Mouse (Mus musculus) gastrocnemius, adult 18-20 months (tissue): ENCODE measurements around the gene Vps16. TPM values are rescaled to one million over a fixed set of nuclear protein-coding genes. Genes with fewer than 3 reads are reported as not detected.

Experiments
- DNase-seq: peaks from one replicate; pipeline ENCODE4 v3.0.0; 2021; ENCODE audit warnings: low spot score
- total RNA-seq, 2 experiments: library from RNA; stranded (reverse); gene quantifications; 2 replicates each; pipeline ENCODE4 v1.2.3; 2021

Gene Vps16
- total RNA-seq, 2 experiments from 2014 or later, result 17.6 to 19.2 TPM

DNA sequence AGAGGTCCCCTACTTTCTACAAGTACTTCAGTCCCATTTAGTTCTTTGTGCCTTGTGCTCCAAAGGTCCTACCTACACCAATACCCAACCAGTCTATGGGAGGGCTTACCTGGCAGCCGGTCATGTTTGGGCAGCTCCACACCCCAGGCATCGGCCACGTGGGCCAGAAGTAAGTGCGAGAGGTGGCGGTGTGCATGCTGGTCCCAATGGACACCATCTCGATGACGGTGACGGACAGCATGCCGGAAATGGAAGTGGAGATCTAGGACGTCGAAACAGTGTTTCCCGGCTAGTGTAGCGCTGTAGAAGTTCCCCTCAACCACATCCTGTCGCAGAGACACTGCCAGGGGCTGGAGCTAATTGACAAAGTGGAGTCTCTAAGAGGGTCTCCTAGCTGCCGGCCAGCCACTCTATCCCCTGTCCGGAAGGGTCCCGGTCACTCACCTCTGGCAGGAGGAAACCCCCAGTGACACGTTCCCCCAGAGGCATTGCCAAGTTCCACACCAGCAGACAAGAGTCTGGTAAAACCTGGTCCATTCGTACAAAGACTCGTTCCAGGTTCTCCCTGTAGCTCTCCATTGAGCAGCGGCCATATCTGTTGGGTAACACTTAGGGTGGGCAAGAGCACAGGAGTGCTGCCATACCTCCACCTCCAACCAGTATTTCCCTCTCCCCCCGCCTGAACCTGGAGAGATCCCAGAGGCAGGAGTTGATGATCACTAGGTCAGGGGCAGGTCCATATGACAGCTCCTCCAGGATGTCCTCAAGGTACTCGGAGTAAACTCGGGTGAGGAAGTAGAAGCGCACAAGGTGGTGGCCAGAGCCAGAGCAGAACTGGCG, 2.1 kb upstream of the Vps16 start:
- DNase-seq, result no peak

DNA sequence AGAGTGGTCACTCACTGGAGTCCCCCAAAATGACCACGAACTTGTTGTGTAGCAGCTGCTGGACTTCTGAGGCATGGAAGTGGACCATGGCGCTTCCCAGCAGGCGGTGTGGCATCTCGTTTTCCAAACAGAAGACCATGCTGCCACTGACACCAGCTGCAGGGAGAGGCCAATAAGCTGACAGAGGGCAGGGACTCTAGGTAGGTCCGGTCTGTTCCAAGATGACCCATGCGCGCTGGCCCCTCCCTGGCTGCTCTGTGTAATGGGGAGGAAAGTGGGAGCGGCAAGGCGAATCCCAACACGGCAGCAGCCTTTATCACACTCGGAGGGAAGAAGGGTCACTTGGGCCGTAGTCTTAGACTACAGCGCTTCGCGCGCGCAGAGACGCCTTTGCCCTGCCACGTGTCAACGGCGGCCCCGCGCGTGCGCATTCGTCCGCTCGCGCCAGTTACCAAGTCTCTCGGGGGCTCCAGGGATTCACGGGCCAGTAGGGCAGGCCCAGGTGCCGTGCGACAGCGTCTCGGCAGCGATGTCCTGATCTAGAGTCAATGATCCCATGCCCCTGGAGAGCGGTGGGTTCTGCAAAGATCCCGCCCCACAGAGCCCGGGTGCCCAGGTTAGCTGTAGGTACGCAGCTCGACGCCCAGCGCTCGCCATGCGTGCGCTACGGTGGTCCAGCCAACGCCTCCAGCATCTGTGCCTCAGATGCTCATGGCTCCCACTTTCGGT, 578 bp upstream of the Vps16 start:
- DNase-seq, result peak; percentile 66

DNA sequence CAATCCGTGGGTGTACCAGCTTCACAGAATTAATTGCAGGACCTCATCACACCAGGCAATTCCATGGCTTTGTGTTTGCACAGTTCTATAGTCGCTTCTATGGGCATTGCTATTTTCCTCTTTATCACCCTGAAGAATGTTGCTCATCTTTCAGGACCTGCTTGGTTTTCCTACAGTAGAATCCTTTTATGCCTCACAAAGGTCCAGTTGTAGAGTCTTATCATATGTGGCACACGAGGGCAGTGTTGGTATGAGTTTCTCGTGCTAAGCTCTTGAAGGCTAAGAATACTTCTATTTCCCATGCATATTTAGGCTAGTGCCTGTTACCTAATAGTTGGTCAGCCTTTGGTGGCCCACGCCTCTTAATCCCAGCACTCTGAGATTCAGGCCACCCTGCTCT, 973 bp downstream of the Vps16 start:
- DNase-seq, result no peak

DNA sequence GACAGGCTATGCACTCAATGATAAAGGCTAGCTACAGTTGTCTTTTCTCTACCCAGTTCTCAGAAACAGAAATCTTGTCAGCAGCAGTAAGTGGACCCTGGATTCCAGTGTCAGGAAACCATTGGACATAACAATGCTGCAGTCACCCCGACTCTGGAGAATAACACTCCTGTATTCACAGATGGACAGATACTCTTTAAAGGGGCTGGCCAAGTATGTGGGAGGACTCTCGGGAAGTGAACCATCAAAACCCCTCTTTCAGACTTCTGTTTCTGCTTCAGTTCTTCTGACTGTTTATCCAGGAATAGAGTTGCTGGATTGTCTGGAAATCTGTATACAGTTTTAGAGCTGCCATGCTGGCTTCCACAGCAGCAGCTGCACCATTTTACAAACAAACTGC, 5.7 kb downstream of the Vps16 start:
- no peak for DNase-seq

DNA sequence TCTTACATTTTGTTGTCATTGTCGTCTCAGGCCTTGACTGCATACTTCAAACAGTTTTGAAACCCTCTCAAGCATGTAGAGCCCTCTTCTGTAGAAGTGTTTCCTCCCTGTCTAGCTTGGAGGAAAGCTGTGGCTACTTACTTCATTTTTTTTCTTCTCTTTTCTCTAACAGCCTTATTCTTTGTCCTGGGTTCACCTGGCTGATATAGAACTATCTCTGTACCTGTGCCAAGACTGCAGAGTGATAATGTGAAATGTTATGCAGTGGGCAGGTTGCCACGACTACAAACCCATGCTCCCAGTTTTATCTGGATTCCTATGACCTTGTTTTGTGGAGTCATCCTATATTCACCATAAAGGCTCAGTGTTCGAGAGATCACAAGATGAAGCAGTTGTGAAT, 6.3 kb downstream of the Vps16 start:
- no peak for DNase-seq

DNA sequence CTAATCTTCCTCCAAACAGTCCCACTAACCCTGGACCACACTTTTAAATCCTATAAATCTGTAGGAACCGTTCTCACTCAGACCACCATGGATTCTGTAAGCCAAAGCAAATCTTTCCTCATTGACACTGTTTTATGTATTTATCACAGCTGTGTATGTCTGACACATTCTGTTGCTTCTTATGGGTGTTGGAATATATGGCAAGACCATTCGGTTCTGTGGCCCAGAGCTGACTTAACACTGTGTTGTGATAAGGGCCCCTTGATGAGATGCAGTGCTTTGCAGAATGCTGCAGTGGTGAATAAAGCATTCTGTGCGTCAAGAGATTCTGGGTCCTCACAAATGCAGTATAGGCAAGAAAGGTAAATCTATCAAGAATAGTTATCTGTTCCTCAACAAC, 8.0 kb downstream of the Vps16 start:
- no peak for DNase-seq

DNA sequence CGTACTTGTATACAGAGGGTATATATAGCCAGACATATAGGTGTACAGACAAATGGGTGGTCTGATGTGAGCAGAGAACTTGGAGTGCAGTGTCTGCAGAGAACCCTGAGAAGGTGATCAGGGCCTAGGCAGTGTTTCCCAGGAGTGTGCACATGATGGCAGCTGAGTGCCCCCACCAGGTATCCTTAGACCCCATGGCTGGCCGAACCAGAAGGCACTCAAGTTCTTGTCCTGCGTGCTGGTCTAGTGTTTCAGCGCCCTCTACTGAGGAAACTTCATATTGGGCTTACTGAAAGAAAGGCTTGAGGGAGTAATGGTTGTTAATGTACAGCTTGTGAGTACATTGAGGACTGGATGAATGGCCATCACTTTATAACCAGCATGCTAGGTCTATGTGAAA, 9.0 kb downstream of the Vps16 start:
- peak; percentile 48 for DNase-seq

DNA sequence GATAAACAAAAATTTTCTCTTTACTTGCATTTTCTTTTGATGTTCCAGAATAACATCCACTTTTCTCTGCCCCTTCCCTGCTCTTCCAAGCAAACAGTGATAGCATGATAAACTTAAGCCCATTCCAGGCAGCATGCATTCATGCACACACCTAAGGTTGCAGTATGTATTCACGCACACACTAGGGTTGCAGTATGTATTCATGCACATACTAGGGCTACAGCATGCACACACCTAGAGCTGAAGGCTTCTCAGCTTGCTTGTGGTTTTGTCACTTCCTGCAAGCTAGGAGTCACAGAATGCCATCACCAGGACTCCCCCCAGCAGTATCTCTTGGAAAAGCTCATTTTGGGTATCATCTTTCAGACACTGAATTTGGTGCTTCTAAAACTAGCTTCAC, 12.6 kb downstream of the Vps16 start:
- DNase-seq, result no peak

DNA sequence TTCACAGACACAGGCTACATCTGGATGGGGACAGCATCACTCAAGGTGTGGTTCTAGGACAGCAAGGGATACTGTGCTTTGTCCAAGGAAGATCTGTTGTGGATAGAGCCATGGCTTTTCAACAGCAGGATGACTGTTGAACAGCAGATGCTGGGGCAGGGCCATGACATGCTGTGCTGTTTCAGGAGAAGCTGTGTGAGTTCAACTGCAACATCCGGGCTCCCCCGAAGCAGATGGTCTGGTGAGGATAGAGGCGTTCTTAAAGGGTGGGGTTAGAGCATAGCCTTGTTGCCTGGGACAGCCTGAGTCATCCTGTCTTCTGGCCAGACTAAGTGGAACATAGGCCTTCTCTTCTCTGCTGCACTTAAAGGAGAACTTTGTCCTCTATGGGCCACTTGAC, 14.7 kb downstream of the Vps16 start:
- DNase-seq, result no peak

DNA sequence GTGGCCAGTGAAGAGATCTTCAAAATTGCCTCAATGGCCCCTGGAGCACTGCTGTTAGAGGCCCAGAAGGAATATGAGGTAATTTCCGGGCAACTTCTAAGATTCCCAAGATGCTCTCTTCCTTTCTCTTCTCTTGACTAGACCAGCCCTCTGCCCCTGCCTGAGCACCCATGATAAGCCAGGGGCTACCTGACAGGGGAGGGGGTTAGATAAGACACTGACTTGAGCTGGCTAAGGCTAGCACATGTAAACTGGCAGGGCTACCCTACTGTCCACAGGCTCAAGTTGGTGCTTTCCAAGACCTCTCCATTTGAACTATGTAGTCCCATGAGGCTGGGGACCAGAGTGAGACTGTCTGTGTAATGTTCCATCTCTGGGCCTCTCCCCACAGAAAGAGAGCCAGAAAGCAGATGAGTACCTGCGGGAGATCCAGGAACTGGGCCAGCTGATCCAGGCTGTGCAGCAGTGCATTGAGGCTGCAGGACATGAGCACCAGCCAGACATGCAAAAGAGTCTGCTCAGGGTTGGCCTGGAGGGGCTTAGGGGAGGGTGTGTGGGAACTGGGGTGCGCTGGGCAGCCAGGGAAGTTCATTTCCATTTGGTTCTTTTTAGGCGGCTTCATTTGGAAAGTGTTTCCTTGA, 15.8 kb downstream of the Vps16 start:
- no peak for DNase-seq

DNA sequence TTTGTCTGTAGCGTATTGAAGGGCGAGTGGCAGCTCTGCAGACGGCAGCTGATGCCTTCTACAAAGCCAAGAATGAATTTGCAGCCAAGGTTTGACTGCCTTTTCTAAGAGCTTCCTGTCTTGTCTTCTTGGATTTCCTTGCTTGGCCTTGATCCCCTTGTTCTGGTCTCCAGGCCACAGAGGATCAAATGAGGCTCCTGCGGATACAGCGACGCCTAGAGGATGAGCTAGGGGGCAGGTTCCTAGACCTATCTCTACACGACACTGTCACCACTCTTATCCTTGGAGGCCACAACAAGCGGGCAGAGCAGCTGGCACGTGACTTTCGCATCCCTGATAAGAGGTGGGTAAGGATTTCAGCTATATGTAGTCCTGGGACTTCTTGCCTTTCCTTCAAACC, 18.0 kb downstream of the Vps16 start:
- no peak for DNase-seq

DNA sequence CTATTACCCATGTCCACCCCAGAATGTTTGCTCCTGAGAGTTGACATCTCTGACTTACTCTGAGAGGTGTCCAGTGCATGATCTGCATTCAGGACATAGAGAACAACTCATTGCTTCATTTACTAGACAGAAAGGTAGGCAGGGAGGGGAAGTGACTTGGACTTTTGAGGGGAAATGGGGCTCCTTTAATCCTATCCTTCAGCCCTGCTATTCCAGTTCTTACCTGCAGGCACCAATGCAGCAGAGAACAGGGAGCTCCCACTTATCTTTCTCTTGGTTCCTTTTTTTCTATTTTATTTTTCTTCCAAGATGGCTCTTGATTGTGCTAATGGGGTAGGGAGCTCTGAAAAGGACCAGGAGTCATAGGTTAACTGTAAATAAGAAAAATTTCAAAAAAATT, 24.3 kb downstream of the Vps16 start:
- DNase-seq, result no peak

DNA sequence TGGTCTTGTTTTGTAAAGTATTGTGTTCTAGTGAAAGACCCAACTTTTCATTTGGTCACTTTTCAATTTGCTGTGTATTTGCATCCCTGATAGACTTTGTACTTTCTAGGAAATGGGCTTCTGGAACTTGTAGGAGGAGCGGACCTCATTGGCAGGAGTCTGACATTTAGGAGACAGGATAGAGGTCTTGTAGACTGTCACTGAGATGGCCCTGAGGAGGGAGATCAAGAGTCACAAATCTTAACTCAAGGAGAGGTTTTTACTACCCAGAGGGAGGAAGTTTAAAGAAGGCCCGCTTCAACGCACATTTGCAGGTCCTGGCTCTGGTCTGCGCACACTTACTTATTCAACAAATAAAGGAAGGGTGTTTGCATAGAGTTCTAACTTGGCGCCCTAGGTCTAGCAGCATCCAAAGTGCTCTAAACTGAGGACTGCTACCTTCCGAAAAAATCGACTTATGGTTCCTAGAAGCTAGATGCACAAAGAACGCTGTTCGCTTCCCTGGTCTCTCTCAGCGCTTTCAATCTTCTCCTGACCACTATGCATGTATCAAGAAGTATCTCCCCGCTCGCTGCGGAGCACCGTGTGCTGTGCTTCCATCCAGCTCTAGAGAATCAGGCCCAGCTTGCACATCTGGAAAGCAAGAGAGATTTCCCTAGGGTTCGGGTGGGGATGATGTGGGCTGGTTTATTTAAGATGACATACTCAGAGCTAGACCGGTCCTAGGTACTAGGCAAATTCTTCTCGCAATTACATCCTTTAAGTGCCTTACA, 25.1 kb downstream of the Vps16 start:
- DNase-seq, result peak; percentile 25

DNA sequence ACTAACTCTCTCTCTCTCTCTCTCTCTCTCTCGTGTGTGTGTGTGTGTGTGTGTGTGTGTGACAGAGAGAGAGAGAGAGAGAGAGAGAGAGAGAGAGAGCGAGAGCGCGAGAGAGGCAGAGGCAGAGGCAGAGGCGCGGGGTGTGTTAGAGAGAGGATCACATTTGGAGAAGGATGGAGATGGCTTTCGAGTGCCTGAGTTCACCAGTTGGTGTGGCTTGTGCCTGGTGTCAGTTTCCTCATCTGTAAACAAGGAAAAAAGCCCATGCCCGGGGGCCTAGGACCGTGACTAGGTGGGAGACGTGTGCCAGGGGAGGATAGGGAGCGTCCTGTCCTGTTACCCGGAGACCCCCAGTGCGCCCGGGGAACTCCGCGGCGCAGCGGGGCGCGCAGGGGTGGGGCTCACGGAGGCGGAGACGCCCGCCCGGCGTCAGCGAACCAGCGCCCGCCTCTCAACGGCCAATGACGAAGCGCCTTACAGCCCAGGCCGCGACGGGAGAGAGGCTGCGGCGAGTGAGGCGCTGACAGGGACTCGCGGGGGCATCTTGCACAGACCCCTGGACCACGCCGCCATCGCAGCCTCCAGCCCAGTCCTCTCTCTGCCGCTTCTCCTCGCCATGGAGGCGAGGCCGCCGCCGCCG, 25.8 kb downstream of the Vps16 start, which contains the start of gene Ptpra:
Ptpra (plus strand) TSS at position 485 of the 640 bp plus-strand sequence.
- DNase-seq, result peak; percentile 91

DNA sequence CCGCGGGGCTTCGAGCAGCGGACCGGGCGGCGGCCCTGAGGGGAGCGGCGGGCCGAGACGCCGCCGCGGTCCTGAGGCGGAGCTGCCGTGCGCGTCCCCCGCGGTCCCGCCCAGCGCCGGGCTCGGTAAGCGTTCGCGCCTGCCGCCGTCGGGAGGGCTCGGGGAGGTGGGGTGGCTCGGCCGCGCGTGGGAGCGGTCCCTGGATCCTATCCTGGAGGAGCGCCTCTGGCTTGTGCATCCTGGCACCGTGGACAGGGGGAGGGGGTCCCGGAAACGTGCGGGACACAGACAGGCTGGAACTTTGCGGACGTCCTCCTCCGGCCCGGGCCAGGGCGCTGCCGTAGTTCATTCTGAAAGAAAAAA, 26.3 kb downstream of the Vps16 start:
- DNase-seq, result peak; percentile 64

DNA sequence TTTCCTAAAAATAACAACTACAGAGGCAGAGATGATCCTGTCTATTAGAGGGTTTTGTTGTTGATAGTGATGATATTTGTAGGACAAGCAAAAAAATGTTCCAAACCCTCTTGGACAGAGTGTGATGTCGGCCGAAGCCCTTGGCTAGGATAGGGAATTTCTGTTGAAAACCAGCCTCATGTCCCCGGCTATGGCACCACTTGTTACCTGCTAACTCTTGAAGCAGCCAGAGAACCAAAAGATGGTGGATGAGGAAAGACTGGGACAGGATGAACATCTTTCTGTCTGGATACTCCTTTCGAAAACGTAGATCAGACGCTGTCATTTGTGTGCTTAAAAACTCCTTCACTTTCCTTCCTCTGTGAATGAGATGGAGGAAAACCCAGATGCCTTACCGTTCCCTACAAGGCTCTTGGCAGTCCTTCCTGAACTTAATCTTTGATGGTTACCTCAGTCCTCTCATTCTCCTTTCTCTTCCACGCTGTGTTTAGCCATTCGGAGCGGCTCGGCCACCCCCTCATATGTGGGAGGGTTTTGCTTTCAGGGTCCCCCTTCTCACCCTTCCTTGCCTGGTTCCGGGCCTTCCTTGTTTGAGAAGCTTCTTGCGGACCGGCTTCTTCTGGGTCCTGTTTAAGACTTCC, 27.1 kb downstream of the Vps16 start:
- DNase-seq, result no peak

DNA sequence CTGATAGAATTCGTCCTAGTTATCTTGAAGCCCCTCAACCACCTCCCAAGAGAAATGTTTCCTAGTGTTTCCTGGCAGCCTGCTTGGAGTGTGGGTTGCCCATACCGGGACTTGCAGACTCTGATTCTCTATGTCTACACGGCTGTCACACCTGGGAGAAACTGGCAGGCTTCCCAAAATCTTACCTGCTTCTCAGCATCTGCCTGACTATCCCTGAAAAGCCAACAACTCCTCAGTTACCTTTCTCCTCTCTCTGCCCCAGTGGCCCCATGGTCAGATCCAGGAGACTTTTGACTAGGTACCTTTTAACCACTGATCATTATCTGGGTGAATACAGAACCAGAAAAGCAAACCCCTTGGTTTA, 27.6 kb downstream of the Vps16 start:
- DNase-seq, result no peak

DNA sequence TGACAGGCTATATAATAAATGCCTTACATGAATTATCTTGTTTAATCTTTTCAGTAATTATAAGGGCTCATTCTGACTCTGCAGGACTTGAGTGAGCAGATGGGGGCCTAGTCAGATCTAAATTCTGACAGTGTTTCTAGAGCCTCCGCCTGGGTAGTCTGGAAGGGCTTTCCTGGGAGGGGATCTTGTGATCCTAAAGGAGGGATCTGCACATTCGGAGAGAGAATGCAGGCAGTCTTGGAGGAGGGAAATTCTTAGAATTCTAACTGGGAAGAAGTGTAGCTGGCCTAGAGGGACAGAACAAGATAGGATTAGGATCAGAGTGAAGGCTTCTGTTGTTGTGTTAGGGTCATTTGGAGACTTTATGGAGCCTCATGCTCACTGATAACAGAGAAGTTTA, 28.1 kb downstream of the Vps16 start:
- DNase-seq, result no peak

DNA sequence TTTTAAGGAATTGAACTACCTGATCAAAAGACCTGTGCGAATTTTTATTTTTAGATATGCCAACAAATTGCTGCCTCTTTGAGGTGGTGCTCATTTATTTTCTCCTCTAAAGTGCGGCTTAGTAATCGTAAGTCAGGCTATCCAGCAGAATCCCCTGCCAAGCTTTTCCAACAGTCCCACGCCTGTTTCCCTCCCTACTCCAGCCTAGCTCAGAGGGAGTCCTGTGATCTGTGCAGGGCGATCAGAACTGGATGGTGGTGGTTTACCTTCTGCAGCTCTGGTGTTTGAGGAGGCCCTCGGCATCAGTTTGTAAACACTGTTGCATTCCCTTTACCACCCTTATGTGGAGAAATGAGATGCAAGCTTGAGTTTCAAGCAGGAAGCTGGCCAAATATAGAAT, 29.3 kb downstream of the Vps16 start:
- no peak for DNase-seq

DNA sequence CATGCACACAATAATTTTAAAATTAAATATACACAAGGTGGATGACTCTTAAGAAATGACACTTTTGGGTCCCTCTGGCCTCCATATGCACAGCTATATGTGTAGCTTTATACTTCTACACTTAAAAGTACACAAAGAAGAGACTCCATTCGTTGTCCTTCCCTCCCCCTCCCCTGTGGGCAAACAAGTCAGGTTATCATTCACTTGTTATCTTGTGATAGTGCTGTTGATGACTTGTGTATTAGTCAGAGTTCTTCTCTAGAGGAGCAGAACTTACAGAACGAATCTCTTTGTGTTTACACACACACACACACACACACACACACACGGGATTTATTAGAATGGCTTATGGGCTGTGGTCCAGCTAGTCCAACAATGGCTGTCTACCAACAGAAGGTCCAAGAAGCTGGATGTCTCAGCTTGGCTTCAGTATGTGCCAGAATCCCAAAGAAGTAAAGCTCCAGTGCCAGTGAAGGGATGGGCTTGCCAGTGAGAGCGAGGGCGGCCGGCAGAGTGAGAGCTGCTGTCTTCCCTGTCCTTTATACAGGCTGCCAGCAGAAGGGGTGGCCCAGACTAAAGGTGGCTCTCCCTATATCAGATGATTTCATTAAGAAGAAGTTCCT, 30.7 kb downstream of the Vps16 start:
- DNase-seq, result no peak
